Mouse (Mus musculus) forebrain, embryonic 11.5 days (tissue): Measurements from ENCODE around the gene Snrpg. TPM values are rescaled to one million over a fixed set of nuclear protein-coding genes. Genes with fewer than 3 reads are reported as not detected.

Experiments used
- ATAC-seq: fragments of 200-750 bp; cut with Nextera tagmentation; replicated peaks from 2 replicates; pipeline ENCODE4 v1.8.0; 2017; ENCODE audit warnings: moderate TSS enrichment; ENCODE audit not compliant: low FRiP score
- DNase-seq: peaks from one replicate; pipeline ENCODE4 v3.0.0-alpha.2; 2017; ENCODE audit warnings: low spot score
- H3K27ac ChIP-seq: fragments of 300-500 bp; sonication (generic); 2 replicates; pipeline ENCODE4 v1.5.1; 2014; ENCODE audit warnings: low read depth, low read length
- H3K27me3 ChIP-seq: fragments of 300-500 bp; sonication (generic); 2 replicates; pipeline ENCODE4 v1.6.1; 2014; ENCODE audit warnings: mild to moderate bottlenecking, low read length, mixed read lengths; ENCODE audit not compliant: control insufficient read depth, insufficient read depth
- H3K36me3 ChIP-seq: fragments of 300-500 bp; sonication (generic); 2 replicates; pipeline ENCODE4 v1.6.1; 2014; ENCODE audit warnings: mild to moderate bottlenecking, low read length, moderate library complexity, mixed read lengths; ENCODE audit not compliant: control insufficient read depth, insufficient read depth
- H3K4me1 ChIP-seq: fragments of 300-500 bp; sonication (generic); replicated peaks from 2 replicates; pipeline ENCODE4 v1.6.1; 2014; ENCODE audit warnings: low read length, mixed read lengths; ENCODE audit not compliant: control insufficient read depth, insufficient read depth
- H3K4me2 ChIP-seq: fragments of 300-500 bp; sonication (generic); 2 replicates; pipeline ENCODE4 v1.6.1; 2014; ENCODE audit warnings: low read depth, mild to moderate bottlenecking, low read length, moderate library complexity, mixed read lengths; ENCODE audit not compliant: severe bottlenecking
- H3K4me3 ChIP-seq: fragments of 300-500 bp; sonication (generic); 2 replicates; pipeline ENCODE4 v1.5.1; 2014; ENCODE audit warnings: low read depth, low read length
- H3K9ac ChIP-seq: fragments of 300-500 bp; sonication (generic); 2 replicates; pipeline ENCODE4 v1.6.1; 2014; ENCODE audit warnings: low read length
- H3K9me3 ChIP-seq: fragments of 300-500 bp; sonication (generic); 2 replicates; pipeline ENCODE4 v1.6.1; 2016; ENCODE audit warnings: low read length, mixed read lengths; ENCODE audit not compliant: control insufficient read depth
- WGBS: fragments of 180-500 bp; shearing (Covaris S2); extraction: QIAGEN DNeasy Blood & Tissue Kit; methylation state at CpG from one replicate; pipeline ENCODE4 v1.1.7; 2014; 5-methylcytosine and 5-hydroxymethylcytosine counted together
- polyA plus RNA-seq: library from polyadenylated mRNA; unstranded; fragments of >200 nt; fragmentation: Nextera tagmentation; extraction: Ambion mirVana; gene quantifications from 2 replicates; pipeline ENCODE4 v1.2.1, GENCODE M21; 2014

Gene Snrpg
- 775 and 792 TPM in 2 replicates for polyA plus RNA-seq

DNA sequence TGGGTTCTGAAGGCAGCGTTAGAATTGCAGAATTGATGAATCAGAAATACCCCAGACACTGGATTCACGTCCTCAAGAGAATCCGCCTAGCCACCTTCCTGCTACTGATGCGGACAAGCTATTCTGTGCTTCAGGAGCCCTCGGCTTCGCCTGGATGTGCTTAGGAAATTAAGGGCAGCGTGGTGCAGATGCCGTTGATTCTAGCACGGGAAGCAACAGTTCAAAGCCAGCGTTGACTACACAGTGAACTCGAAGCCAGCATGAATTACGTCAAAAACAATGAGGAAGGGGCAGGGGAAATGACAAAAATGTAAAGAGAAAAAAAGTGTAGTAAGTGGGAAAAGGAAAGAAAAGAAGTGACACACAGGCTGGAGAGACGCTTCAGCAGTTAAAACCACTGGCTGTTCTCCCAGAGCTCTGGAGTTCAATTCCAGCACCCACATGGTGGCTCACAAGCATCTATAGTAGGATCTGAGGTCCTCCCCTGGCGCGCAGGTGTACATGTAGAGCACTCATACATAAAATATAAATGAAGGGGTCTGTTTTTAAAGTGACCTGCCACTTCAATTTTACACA lies at the start of gene Snrpg:
Snrpg (plus strand) TSS at position 541 of the 576 bp plus-strand sequence.
- ATAC-seq, result 0 out of 2 replicates have a peak, but pooled peaks have one; percentile 1

DNA sequence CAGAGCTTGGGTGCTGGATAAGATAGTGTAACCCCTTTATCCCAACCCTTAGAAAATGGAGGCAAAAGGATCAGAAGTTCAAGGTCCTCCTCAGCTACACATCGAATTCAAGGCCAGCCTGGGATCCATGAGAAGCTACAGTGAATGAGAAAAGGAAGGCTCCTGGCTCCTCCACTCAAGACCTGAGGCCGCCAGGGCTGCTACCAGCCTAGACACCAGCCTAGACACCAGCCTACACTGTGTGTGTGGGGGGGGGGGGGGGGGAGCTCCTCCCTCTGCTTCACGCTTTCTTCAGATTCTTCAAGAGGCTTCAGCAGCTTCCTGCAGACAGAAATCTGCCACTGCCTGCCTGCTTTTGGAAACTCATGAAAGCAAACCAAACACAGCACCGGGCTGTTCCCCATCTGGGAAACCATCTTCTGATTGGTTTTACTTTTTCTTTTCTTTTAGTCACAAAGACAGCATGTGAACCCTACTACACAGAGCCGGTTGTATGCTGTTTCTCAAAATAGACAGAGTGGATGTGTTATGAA lies 49.0 kb upstream of the Snrpg start:
- DNase-seq (no peak), ATAC-seq (no peak)
- H3K4me2 ChIP-seq, result no peak overlapping the region
- H3K4me3 ChIP-seq, result no peak overlapping the region
- no peaks in the 10 kb centered on the region for H3K9me3 ChIP-seq
- H3K4me1 ChIP-seq, result no peaks in the 10 kb centered on the region
- no peaks in the 10 kb centered on the region for H3K36me3 ChIP-seq
- H3K9ac ChIP-seq, result no peak overlapping the region
- H3K27me3 ChIP-seq, result no peaks in the 10 kb centered on the region
- 87% methylated on average over 5 of the region's 5 CpGs for WGBS
- H3K27ac ChIP-seq, result no peak overlapping the region

More for the DNA sequence above, at the start of gene Snrpg:
- Histone ChIP-seq H3K4me3 (peak within 1 kb of the TSS; percentile 88), H3K9ac (peak within 1 kb of the TSS; percentile 92), H3K9me3 (no peaks in the 10 kb centered on the region), H3K36me3 (no peaks in the 10 kb centered on the region), H3K27me3 (no peaks in the 10 kb centered on the region), H3K4me1 (peaks cover 12% of the 10 kb centered on the region), H3K4me2 (peak within 1 kb of the TSS; percentile 84), H3K27ac (peak within 1 kb of the TSS; percentile 85)
- no peak for DNase-seq
- 15% methylated on average over 15 of the region's 15 CpGs for WGBS

DNA sequence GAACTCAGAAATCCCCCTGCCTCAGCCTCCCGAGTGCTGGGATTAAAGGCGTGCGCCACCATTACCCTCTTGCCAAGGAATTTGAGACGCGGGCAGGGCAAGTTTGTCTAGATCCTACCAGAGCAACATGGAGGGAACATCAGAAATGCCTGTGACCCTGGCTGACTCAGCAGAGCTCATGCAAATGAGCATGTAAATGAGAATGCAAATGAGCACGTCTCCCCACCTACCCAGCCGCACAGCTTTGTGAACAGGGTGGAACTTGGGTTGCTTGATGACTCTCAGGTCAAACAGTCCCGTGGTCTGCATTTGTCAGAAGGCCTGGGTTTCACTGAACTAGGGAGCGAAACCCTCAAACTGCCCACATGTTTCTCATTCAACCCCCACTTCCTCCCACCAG lies 48.1 kb upstream of the Snrpg start:
- H3K36me3 ChIP-seq, result no peaks in the 10 kb centered on the region
- no peak overlapping the region for H3K4me3 ChIP-seq
- ATAC-seq (no peak), DNase-seq (no peak)
- H3K9ac ChIP-seq, result no peak overlapping the region
- H3K9me3 ChIP-seq, result no peaks in the 10 kb centered on the region
- no peaks in the 10 kb centered on the region for H3K4me1 ChIP-seq
- no peak overlapping the region for H3K27ac ChIP-seq
- WGBS, result 93% methylated on average over 9 of the region's 9 CpGs
- no peak overlapping the region for H3K4me2 ChIP-seq
- H3K27me3 ChIP-seq, result no peaks in the 10 kb centered on the region

DNA sequence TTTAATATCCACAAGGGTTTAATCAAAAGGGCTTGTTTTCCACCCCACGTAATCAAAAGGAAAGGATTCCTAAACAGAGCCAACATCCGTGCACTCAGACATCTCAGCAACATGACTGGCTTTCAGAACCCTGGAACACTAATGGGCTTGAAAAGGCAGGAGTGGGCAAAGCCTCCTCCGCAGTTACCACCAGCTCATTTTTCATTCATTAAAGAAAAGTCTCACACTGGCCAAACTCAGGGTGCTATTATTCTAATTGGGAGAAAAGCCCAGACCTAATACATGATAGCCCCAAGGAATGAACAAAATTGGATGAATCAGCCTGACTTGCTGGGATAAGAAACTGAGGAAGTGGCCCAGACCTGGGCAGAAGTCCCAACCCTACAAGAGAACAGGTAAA lies 46.7 kb upstream of the Snrpg start:
- Histone ChIP-seq H3K4me1 (no peaks in the 10 kb centered on the region), H3K36me3 (no peaks in the 10 kb centered on the region), H3K9me3 (no peaks in the 10 kb centered on the region), H3K4me2 (no peak overlapping the region), H3K27me3 (no peaks in the 10 kb centered on the region), H3K4me3 (no peak overlapping the region), H3K9ac (no peak overlapping the region), H3K27ac (no peak overlapping the region)
- no peak for DNase-seq
- WGBS, result 75% methylated on average over 3 of the region's 3 CpGs
- ATAC-seq, result no peak

DNA sequence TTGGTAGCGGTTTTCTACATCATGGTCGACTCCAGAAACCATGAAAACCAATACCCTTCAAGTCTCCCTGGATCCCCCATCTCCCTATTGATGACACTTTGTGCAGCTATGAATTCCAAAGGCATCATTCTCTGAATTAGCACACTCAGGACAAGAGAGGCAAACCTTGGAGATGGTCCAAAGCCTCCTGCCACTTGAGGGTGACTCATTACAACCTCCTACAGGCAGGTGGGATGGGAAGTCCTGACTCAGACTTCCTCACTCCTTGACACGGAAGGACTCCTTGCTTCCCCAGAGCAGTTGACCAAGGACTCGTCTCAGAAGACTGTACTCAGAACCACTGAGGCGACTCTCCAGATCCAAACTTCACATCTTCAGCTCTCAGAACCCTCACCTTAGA lies 45.5 kb upstream of the Snrpg start:
- no peak overlapping the region for H3K4me2 ChIP-seq
- DNase-seq, result no peak
- no peak for ATAC-seq
- 90% methylated on average over 5 of the region's 5 CpGs for WGBS
- H3K27me3 ChIP-seq, result no peaks in the 10 kb centered on the region
- no peaks in the 10 kb centered on the region; the same call in 1 of the 2 replicates for H3K9me3 ChIP-seq
- no peaks in the 10 kb centered on the region for H3K36me3 ChIP-seq
- H3K27ac ChIP-seq, result no peak overlapping the region
- no peak overlapping the region for H3K4me3 ChIP-seq
- H3K9ac ChIP-seq, result no peak overlapping the region
- no peaks in the 10 kb centered on the region for H3K4me1 ChIP-seq

DNA sequence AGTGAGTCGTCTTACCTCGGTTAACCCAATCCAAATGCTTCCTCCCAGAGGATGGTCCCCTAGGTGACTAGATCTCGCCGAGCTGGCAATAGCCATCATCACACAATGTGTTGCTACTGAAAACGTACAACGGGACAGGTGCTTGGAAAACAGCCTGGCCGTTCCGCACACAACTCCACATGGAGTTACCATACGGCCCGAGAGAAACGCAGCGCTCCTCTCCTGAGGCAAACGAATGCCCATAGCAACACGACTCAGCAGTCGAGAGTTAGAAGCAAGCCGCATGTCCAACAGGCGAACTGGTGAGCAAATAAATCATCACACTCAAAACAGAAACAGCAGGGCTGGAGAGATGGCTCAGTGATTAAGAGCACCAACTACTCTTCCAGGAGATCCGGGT lies 44.2 kb upstream of the Snrpg start:
- DNase-seq, result no peak
- Histone ChIP-seq H3K9me3 (no peaks in the 10 kb centered on the region; the same call in 1 of the 2 replicates), H3K9ac (no peak overlapping the region), H3K4me3 (no peak overlapping the region), H3K27me3 (no peaks in the 10 kb centered on the region), H3K36me3 (no peaks in the 10 kb centered on the region), H3K4me2 (no peak overlapping the region), H3K27ac (no peak overlapping the region), H3K4me1 (no peaks in the 10 kb centered on the region)
- WGBS, result 95% methylated on average over 18 of the region's 18 CpGs
- ATAC-seq, result no peak

DNA sequence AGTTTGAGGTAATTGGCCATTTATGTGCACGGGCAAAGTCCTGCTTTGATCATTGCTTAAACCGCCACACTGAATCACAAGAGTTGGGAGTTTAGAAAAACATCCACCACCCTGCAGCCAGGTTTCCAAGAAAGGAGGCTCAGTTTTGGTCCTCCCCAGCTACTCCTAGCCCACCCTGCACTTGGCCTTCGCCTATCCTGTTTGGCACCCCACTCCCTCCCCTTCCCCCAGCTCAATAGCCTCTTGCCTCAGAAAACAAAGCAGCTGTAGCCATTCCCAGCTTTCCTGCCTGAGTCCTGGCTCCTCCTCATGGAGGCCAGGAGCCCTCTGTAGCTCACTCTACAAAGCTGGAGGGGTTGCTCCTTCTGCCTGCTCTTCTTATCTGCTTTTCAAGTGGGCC lies 42.7 kb upstream of the Snrpg start:
- Histone ChIP-seq H3K27ac (no peak overlapping the region), H3K4me2 (no peak overlapping the region), H3K36me3 (no peaks in the 10 kb centered on the region), H3K9ac (no peak overlapping the region), H3K27me3 (no peaks in the 10 kb centered on the region), H3K4me1 (no peaks in the 10 kb centered on the region), H3K9me3 (no peaks in the 10 kb centered on the region; the same call in 1 of the 2 replicates), H3K4me3 (no peak overlapping the region)
- ATAC-seq (no peak), DNase-seq (no peak)
- 69% methylated on average over 3 of the region's 3 CpGs for WGBS

DNA sequence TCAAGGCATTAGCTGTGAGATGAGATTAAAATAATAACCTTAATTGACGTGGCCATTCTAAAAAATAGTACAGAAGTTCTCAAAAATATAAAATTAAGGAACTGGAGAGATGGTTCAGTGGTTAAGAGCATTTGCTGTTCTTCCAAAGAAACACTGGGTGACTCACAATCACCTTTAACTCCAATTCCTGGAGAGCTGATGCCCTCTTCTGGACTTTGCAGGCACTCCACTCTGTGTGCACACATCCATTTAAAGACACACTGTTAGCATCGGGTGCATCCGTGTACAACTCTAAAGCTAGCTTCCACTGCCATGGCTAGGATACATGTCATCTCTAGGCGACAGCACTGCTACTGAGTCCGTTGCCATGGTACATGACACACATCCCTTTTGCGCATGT lies 41.2 kb upstream of the Snrpg start:
- H3K9ac ChIP-seq, result no peak overlapping the region
- WGBS, result 96% methylated on average over 6 of the region's 6 CpGs
- H3K27ac ChIP-seq, result no peak overlapping the region

More for the DNA sequence above, 41.2 kb upstream of the Snrpg start:
- no peak overlapping the region for H3K4me3 ChIP-seq
- DNase-seq (no peak), ATAC-seq (no peak)
- no peaks in the 10 kb centered on the region; the same call in 1 of the 2 replicates for H3K9me3 ChIP-seq
- no peak overlapping the region for H3K4me2 ChIP-seq
- H3K36me3 ChIP-seq, result no peaks in the 10 kb centered on the region
- H3K27me3 ChIP-seq, result no peaks in the 10 kb centered on the region
- no peaks in the 10 kb centered on the region for H3K4me1 ChIP-seq
